Mouse (Mus musculus): Measurements from ENCODE around the gene Tenm4.

- TF ChIP-seq CTCF (IDR thresholded peaks at IDR 0.05; ENCODE audit: low read depth) (no peak), EP300 (IDR thresholded peaks at IDR 0.05; ENCODE audit: low read depth) (no peak)
Observed at GRCm38 (mm10) chr7:96438392-96438791, 267.3 kb downstream of the Tenm4 start.

Data from heart, postnatal 0 days (tissue).